Mouse (Mus musculus) heart, embryonic 14.5 days (tissue): Measurements from ENCODE around the gene Mettl7a1. TPM values are rescaled to one million over a fixed set of nuclear protein-coding genes. Genes with fewer than 3 reads are reported as not detected.
"Not testable (repeated sequence)": the region's sequence is repeated elsewhere in the genome, so short reads cannot be mapped to it uniquely, and the experiment has no call there.

Source experiments
- ATAC-seq: fragments of 200-750 bp; cut with Nextera tagmentation; 2 replicates; pipeline ENCODE4 v1.8.0; 2017; ENCODE audit warnings: low read depth, moderate TSS enrichment; ENCODE audit not compliant: insufficient number of reproducible peaks, insufficient read depth, low FRiP score
- H3K27ac ChIP-seq, 2 experiments: fragments of 200-500 bp in 1 of 2; fragments of 300-500 bp in 1 of 2; sonication (generic) in 1 of 2; replicated peaks in 1 of 2; 2 replicates each; pipeline ENCODE4 v1.5.1; 2012 to 2014; ENCODE audit warnings: low read depth in 2 of 2, low read length in 2 of 2, control low read depth in 1 of 2, mild to moderate bottlenecking in 1 of 2, mixed read lengths in 1 of 2; ENCODE audit not compliant: control insufficient read depth in 1 of 2, insufficient read depth in 1 of 2
- H3K27me3 ChIP-seq: fragments of 300-500 bp; sonication (generic); 2 replicates; pipeline ENCODE4 v1.6.1; 2014; ENCODE audit warnings: mild to moderate bottlenecking, low read length, control low read depth; ENCODE audit not compliant: control insufficient read depth, insufficient read depth
- H3K36me3 ChIP-seq: fragments of 300-500 bp; sonication (generic); 2 replicates; pipeline ENCODE4 v1.6.1; 2014; ENCODE audit warnings: mild to moderate bottlenecking, control low read depth, low read length, mixed read lengths; ENCODE audit not compliant: control insufficient read depth, insufficient read depth
- H3K4me1 ChIP-seq, 2 experiments: fragments of 200-500 bp in 1 of 2; fragments of 300-500 bp in 1 of 2; sonication (generic) in 1 of 2; 2 replicates each; pipeline ENCODE4 v1.6.1; 2012 to 2014; ENCODE audit warnings: low read length in 2 of 2, control low read depth in 1 of 2, mixed read lengths in 1 of 2; ENCODE audit not compliant: control insufficient read depth in 2 of 2, insufficient read depth in 2 of 2
- H3K4me2 ChIP-seq: fragments of 300-500 bp; sonication (generic); 2 replicates; pipeline ENCODE4 v1.6.1; 2014; ENCODE audit warnings: mild to moderate bottlenecking, low read length
- H3K4me3 ChIP-seq, 2 experiments: fragments of 200-500 bp in 1 of 2; fragments of 300-500 bp in 1 of 2; sonication (generic) in 1 of 2; 2 replicates each; pipeline ENCODE4 v1.5.1; 2012 to 2014; ENCODE audit warnings: low read length in 2 of 2, mild to moderate bottlenecking in 2 of 2, control low read depth in 1 of 2, low read depth in 1 of 2, moderate library complexity in 1 of 2; ENCODE audit not compliant: control insufficient read depth in 1 of 2, insufficient read depth in 1 of 2
- H3K9ac ChIP-seq: fragments of 300-500 bp; sonication (generic); 2 replicates; pipeline ENCODE4 v1.6.1; 2014; ENCODE audit warnings: mild to moderate bottlenecking, low read length
- H3K9me3 ChIP-seq: fragments of 300-500 bp; sonication (generic); 2 replicates; pipeline ENCODE4 v1.6.1; 2016; ENCODE audit warnings: low read length, control low read depth; ENCODE audit not compliant: control insufficient read depth
- WGBS: fragments of 180-500 bp; shearing (Covaris S2); extraction: QIAGEN DNeasy Blood & Tissue Kit; methylation state at CpG from one replicate; pipeline ENCODE4 v1.1.7; 2014; 5-methylcytosine and 5-hydroxymethylcytosine counted together
- polyA plus RNA-seq: library from polyadenylated mRNA; unstranded; fragments of >200 nt; fragmentation: Nextera tagmentation; extraction: Ambion mirVana; gene quantifications from 2 replicates; pipeline ENCODE4 v1.2.1, GENCODE M21; 2014

Mettl7a1 gene
- polyA plus RNA-seq, result 2.2 and 3.8 TPM in 2 replicates

DNA sequence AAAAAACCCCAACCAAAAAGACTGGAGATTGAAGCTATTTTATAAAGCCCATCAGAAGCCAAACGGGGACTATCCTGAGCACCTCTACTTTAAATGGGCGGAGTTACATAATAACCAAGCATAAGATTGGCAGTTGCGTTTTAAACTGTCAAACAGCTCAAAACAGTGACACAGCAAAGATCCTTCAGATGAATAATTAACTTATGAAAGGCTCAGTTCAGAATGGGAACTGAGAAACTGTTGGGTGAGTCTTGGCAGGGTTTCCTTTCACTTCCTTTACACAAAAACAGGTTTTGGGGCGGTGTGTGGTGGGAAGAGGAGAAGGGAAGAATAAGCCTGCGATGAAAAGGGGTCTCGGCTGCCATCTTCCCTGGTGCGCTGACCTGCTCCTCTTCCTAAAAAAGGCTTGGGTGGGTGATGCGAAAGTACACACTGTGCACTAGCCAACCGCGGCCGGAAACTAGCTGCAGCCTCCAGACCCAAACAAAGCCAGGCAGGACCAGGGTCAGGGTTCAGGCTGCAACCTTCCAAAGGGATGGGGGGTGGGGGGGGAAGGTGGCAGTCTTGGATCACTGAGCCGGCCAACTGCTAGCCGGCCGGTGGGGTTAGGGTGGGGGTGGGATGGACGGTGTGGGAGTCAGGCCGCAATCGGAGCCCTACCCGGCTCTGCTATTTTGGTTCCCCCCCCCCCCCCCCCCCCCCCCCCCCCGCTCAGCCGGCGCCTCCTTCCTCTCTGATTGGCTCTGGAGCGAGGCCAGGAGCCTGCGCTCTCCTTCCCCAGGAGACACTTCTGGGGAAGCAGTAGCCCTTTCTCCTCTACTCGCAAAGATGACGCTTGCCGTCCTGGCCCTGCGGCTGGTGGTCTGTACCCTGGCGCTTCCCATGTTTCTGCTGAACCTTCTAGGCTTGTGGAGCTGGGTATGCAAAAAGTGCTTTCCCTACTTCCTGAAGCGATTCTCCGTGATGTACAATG is at the start of gene Mettl7a1:
Mettl7a1 (plus strand) TSS at position 122 of the 973 bp plus-strand sequence.
- H3K4me1 ChIP-seq, result no peaks in the 10 kb centered on the region; a peak in 1 of 4 replicates
- H3K27me3 ChIP-seq, result no peaks in the 10 kb centered on the region
- H3K9ac ChIP-seq, result peak within 1 kb of the TSS; percentile 75
- H3K4me3 ChIP-seq, result peak within 1 kb of the TSS; percentile 55 to 79
- no peaks in the 10 kb centered on the region for H3K36me3 ChIP-seq
- H3K9me3 ChIP-seq, result no peaks in the 10 kb centered on the region
- H3K27ac ChIP-seq, result peak within 1 kb of the TSS; percentile 73 to 79
- 3% methylated on average over 20 of the region's 30 CpGs for WGBS
- ATAC-seq, result peak; percentile 58
- H3K4me2 ChIP-seq, result peak within 1 kb of the TSS; percentile 83

DNA sequence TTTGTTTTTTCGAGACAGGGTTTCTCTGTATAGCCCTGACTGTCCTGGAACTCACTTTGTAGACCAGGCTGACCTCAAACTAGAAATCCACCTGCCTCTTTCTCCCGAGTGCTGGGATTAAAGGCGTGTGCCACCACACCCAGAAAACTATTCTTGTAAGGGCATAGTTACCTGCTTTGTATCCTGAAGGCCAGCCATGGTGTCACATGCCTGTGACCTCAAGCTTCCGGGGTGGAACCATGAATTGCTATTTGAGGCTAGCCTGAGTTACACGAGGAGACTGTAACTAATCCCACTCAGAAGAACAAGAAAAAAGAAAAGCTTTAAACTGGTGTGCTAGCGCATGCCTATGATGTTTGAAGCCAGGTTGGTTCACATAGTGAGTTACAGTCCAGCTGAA is 47.6 kb upstream of the Mettl7a1 start:
- Histone ChIP-seq H3K4me2 (no peak overlapping the region), H3K4me3 (no peak overlapping the region), H3K4me1 (no peaks in the 10 kb centered on the region), H3K36me3 (peaks cover 95% of the 10 kb centered on the region), H3K27ac (no peak overlapping the region), H3K27me3 (no peaks in the 10 kb centered on the region), H3K9ac (no peak overlapping the region), H3K9me3 (no peaks in the 10 kb centered on the region)
- ATAC-seq, result no peak
- 86% methylated on average over 6 of the region's 6 CpGs for WGBS

GRCm38 (mm10) chr15:100257305-100257704 is 46.6 kb upstream of the Mettl7a1 start:
- 86% methylated on average over 5 of the region's 5 CpGs for WGBS
- no peaks in the 10 kb centered on the region for H3K9me3 ChIP-seq
- H3K27me3 ChIP-seq, result no peaks in the 10 kb centered on the region
- no peak overlapping the region for H3K4me3 ChIP-seq
- H3K27ac ChIP-seq, result no peak overlapping the region
- no peak overlapping the region for H3K4me2 ChIP-seq
- peaks cover 88% of the 10 kb centered on the region for H3K36me3 ChIP-seq
- no peak for ATAC-seq
- no peaks in the 10 kb centered on the region for H3K4me1 ChIP-seq
- H3K9ac ChIP-seq, result no peak overlapping the region

DNA sequence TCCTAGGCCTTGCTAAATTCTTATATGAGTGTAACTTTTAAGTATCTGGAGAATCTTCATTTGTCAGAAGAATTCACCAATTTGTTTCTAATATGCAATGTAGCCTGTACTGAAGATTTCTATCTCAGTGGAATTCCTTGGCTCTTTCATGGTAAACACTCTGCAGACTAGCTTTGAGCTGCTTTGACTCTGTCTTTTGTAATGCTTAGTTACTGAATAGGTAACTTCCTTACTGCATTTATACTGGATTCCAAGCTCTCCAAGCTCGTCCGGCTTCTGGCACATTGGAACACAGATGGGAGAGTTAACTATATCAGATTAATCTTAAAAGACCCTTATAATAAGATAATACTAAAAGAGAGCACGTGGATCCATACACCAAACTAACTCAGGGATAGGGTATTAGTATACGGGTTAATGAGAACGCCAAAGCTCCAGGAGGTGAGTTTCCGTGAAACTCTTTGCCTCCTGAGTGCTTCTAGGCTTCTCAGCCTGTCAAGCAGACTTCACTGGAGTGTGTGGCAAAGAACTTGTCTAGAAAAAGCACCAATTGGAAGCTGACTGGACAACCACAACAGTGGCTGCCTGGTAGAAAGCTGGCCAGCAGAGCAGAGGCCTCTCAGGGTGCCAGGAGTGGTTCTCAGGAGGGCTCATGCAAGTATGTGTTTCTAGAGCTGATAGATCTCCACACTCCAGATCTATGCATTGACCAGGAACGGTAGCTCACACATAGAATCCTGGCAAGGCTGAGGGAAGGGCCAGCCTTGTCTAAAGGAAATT is 45.1 kb upstream of the Mettl7a1 start:
- WGBS, result 93% methylated on average over 7 of the region's 7 CpGs
- H3K4me1 ChIP-seq, result no peaks in the 10 kb centered on the region
- no peak overlapping the region for H3K27ac ChIP-seq
- H3K36me3 ChIP-seq, result peaks cover 73% of the 10 kb centered on the region
- H3K4me3 ChIP-seq, result no peak overlapping the region
- H3K4me2 ChIP-seq, result no peak overlapping the region
- no peak overlapping the region for H3K9ac ChIP-seq
- H3K27me3 ChIP-seq, result no peaks in the 10 kb centered on the region
- no peaks in the 10 kb centered on the region for H3K9me3 ChIP-seq
- ATAC-seq, result no peak

- H3K9ac ChIP-seq, H3K4me1 ChIP-seq, H3K27ac ChIP-seq, ATAC-seq, H3K27me3 ChIP-seq, H3K9me3 ChIP-seq, H3K4me2 ChIP-seq, H3K4me3 ChIP-seq: not testable (repeated sequence)
- peaks cover 58% of the 10 kb centered on the region for H3K36me3 ChIP-seq
- 90% methylated on average over 6 of the region's 7 CpGs for WGBS
Measured at GRCm38 (mm10) chr15:100260351-100260750, 43.6 kb upstream of the Mettl7a1 start.

GRCm38 (mm10) chr15:100263246-100263905 is 40.6 kb upstream of the Mettl7a1 start:
- no peaks in the 10 kb centered on the region for H3K27me3 ChIP-seq
- H3K4me1 ChIP-seq, result no peaks in the 10 kb centered on the region
- no peak for ATAC-seq
- 27% methylated on average over 4 of the region's 4 CpGs for WGBS
- peaks cover 28% of the 10 kb centered on the region for H3K36me3 ChIP-seq
- no peak overlapping the region for H3K4me2 ChIP-seq
- no peak overlapping the region for H3K9ac ChIP-seq
- no peak overlapping the region for H3K27ac ChIP-seq
- no peaks in the 10 kb centered on the region for H3K9me3 ChIP-seq
- no peak overlapping the region for H3K4me3 ChIP-seq

DNA sequence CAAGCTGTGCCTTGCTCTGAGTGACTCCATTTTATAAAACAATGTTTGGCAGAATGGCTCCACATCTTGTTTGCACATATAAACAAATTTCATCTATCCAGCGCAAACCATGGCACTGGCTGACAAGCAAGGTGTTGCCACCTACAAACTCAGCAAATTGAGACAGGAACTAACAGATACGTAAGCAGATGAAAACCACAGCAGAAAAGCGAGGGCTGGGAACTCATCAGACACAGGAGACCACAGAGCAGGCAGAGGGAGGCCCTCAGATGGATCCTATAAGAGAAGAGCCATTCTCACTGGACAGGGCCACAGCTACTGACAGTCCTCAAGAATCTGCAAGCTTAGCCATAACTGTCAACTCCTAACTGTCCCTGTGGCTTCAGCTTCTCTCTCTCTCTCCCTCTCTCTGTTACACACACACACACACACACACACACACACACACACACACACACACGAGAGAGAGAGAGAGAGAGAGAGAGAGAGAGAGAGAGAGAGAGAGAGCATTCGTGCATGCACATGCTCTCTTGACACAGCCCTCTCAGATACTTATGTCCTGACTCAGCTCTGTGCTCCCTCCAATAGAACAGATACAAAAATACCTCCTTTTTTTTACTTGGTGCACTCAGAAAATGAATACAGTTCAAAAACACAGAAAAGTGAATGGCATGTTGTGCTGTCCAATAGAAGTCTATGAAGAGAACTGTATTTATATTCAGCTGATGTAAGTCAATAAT is 38.2 kb upstream of the Mettl7a1 start:
- ATAC-seq, result no peak
- WGBS, result 69% methylated on average over 4 of the region's 5 CpGs
- Histone ChIP-seq H3K4me1 (no peaks in the 10 kb centered on the region), H3K9ac (no peak overlapping the region), H3K27ac (no peak overlapping the region), H3K27me3 (no peaks in the 10 kb centered on the region), H3K4me3 (no peak overlapping the region), H3K36me3 (peaks cover 7% of the 10 kb centered on the region; the same call in 1 of the 2 replicates), H3K4me2 (no peak overlapping the region), H3K9me3 (no peaks in the 10 kb centered on the region)
